Mouse (Mus musculus) embryonic facial prominence, embryonic 12.5 days (tissue): Measurements from ENCODE around the gene Ap3d1. TPM values are rescaled to one million over a fixed set of nuclear protein-coding genes. Genes with fewer than 3 reads are reported as not detected.

Experiments
- ATAC-seq: fragments of 200-750 bp; cut with Nextera tagmentation; 2 replicates; pipeline ENCODE4 v1.8.0; 2017; ENCODE audit not compliant: insufficient number of reproducible peaks, insufficient read depth, low FRiP score, low TSS enrichment
- H3K27ac ChIP-seq: fragments of 300-500 bp; sonication (generic); 2 replicates; pipeline ENCODE4 v1.5.1; 2016; ENCODE audit warnings: mild to moderate bottlenecking
- H3K27me3 ChIP-seq: fragments of 300-500 bp; sonication (generic); 2 replicates; pipeline ENCODE4 v1.6.1; 2016; ENCODE audit warnings: mild to moderate bottlenecking, moderate library complexity
- H3K36me3 ChIP-seq: fragments of 300-500 bp; sonication (generic); 2 replicates; pipeline ENCODE4 v1.6.1; 2016; ENCODE audit warnings: mild to moderate bottlenecking
- H3K4me1 ChIP-seq: fragments of 300-500 bp; sonication (generic); 2 replicates; pipeline ENCODE4 v1.6.1; 2016
- H3K4me2 ChIP-seq: fragments of 300-500 bp; sonication (generic); replicated peaks from 2 replicates; pipeline ENCODE4 v1.6.1; 2016; ENCODE audit warnings: mild to moderate bottlenecking, moderate library complexity
- H3K4me3 ChIP-seq: fragments of 300-500 bp; sonication (generic); 2 replicates; pipeline ENCODE4 v1.5.1; 2016; ENCODE audit warnings: mild to moderate bottlenecking
- H3K9ac ChIP-seq: fragments of 300-500 bp; sonication (generic); 2 replicates; pipeline ENCODE4 v1.6.1; 2016; ENCODE audit warnings: mild to moderate bottlenecking, moderate library complexity
- H3K9me3 ChIP-seq: fragments of 300-500 bp; sonication (generic); 2 replicates; pipeline ENCODE4 v1.6.1; 2016; ENCODE audit warnings: mild to moderate bottlenecking, moderate library complexity
- WGBS: fragments of 180-500 bp; shearing (Covaris S2); methylation state at CpG from one replicate; pipeline ENCODE4 v1.1.7; 2016; 5-methylcytosine and 5-hydroxymethylcytosine counted together
- polyA plus RNA-seq: library from polyadenylated mRNA; unstranded; fragments of >200 nt; fragmentation: Nextera tagmentation; extraction: Ambion mirVana; gene quantifications from 2 replicates; pipeline ENCODE4 v1.2.1, GENCODE M21; 2016

Ap3d1 gene
- polyA plus RNA-seq, 1 experiment from 2014 or later, result 84.7 TPM

DNA sequence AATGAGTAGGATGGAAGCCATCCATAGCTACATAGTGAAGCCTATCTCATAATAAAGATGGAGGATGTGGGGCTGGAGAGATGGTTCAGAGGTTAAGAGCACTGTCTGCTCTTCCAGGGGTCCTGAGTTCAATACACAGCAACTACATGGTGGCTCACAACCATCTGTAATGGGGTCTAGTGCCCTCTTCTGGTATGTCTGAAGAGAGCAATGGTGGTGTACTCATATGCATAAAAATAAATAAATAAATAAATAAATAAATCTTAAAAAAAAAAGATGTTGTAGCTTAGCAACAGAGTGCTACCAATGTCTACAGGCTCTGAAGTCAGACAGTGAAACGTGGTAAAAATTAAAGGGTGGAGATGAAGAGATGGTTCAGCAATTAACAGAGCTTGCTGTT lies 3.4 kb downstream of the Ap3d1 start:
- Histone ChIP-seq H3K27me3 (no peaks in the 10 kb centered on the region), H3K9me3 (no peaks in the 10 kb centered on the region), H3K4me2 (no peak overlapping the region), H3K4me3 (no peak overlapping the region), H3K36me3 (peaks cover 12% of the 10 kb centered on the region), H3K9ac (no peak overlapping the region), H3K27ac (no peak overlapping the region), H3K4me1 (peaks cover 19% of the 10 kb centered on the region)
- ATAC-seq, result no peak
- WGBS, result 63% methylated on average over 1 of the region's 1 CpGs

GRCm38 (mm10) chr10:80736731-80737130 lies 5.3 kb downstream of the Ap3d1 start:
- H3K4me3 ChIP-seq, result no peak overlapping the region
- H3K9me3 ChIP-seq, result no peaks in the 10 kb centered on the region
- H3K27me3 ChIP-seq, result no peaks in the 10 kb centered on the region
- ATAC-seq, result no peak
- no peak overlapping the region for H3K27ac ChIP-seq
- H3K9ac ChIP-seq, result no peak overlapping the region
- H3K4me1 ChIP-seq, result peaks cover 15% of the 10 kb centered on the region
- peaks cover 26% of the 10 kb centered on the region for H3K36me3 ChIP-seq
- no peak overlapping the region for H3K4me2 ChIP-seq
- 78% methylated on average over 5 of the region's 5 CpGs for WGBS

- H3K9me3 ChIP-seq, result no peaks in the 10 kb centered on the region
- H3K27ac ChIP-seq, result no peak overlapping the region
- no peak for ATAC-seq
- H3K36me3 ChIP-seq, result peaks cover 64% of the 10 kb centered on the region
- H3K27me3 ChIP-seq, result no peaks in the 10 kb centered on the region
- WGBS, result 93% methylated on average over 6 of the region's 6 CpGs
- no peaks in the 10 kb centered on the region; the same call in 1 of the 2 replicates for H3K4me1 ChIP-seq
- no peak overlapping the region for H3K4me3 ChIP-seq
- no peak overlapping the region for H3K9ac ChIP-seq
- no peak overlapping the region for H3K4me2 ChIP-seq
These were observed 9.4 kb downstream of the Ap3d1 start for GRCm38 (mm10) chr10:80732611-80733101.

DNA sequence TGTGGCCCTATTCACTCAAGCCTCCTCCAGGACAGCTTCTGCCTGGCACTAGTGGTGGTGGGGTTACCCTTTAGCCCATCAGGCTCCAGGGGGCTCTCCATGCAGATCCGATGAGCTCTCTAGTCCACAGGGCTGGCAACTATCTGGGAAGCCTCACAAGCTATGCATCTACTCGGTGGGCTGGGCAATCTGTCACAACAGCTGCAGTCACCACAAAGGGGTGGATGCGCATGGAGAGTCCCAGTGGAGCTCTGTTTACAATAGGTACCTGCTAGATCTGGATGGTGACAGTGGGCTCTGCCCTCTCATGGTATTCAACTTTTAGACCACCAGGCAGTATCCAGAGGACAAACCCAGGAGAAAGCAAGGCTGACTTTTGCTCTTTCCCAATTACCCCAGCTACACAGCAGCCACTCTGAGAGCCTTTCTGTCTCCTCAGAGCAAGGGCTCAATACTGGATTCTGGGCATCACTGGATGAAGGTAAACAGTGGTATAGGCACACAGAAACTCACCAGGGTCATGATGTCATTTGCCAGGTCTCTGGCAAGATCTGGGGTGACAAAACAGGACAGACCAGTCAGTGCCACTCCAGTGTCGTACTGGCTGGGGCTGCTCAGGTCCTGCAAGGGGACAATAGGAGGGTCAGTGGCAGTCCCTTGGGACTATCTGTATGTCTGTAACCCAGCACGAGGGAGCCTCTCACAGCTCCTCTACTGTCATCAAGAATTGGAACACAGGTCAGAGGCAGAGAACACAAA lies 14.5 kb downstream of the Ap3d1 start:
- WGBS, result 87% methylated on average over 5 of the region's 5 CpGs
- no peak overlapping the region for H3K27ac ChIP-seq
- H3K36me3 ChIP-seq, result peaks cover 89% of the 10 kb centered on the region
- no peaks in the 10 kb centered on the region for H3K27me3 ChIP-seq
- H3K4me2 ChIP-seq, result no peak overlapping the region
- H3K9ac ChIP-seq, result no peak overlapping the region
- no peaks in the 10 kb centered on the region for H3K4me1 ChIP-seq
- ATAC-seq, result no peak
- H3K4me3 ChIP-seq, result no peak overlapping the region
- no peaks in the 10 kb centered on the region for H3K9me3 ChIP-seq

- Histone ChIP-seq H3K4me2 (no peak overlapping the region), H3K9me3 (no peaks in the 10 kb centered on the region), H3K27me3 (no peaks in the 10 kb centered on the region), H3K4me3 (no peak overlapping the region), H3K9ac (no peak overlapping the region), H3K27ac (no peak overlapping the region), H3K36me3 (peaks cover 98% of the 10 kb centered on the region), H3K4me1 (no peaks in the 10 kb centered on the region)
- ATAC-seq, result no peak
- WGBS, result 85% methylated on average over 1 of the region's 1 CpGs
These were observed 24.8 kb downstream of the Ap3d1 start for GRCm38 (mm10) chr10:80717281-80717680.

DNA sequence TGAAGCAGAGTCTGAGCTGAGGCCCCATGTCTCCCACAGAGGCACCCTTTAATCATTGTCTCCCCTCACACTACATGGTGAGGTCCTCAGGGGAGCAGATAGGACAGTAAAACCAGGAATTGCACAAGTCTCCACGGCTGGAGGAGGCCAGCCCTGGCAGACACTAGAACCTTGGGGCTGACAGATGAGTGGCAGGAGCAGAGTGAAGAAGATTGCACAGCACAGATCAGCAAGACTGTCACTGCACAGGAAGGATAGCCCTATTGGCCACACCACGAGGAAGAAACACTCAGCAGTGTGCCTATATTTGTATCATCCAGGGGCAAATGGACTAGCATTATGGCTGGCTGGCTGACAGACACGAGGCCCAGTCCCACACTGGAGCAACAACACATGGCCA lies 31.2 kb downstream of the Ap3d1 start:
- Histone ChIP-seq H3K4me3 (no peak overlapping the region), H3K9me3 (no peaks in the 10 kb centered on the region), H3K27ac (no peak overlapping the region), H3K4me1 (no peaks in the 10 kb centered on the region), H3K36me3 (peaks cover 100% of the 10 kb centered on the region), H3K4me2 (no peak overlapping the region), H3K27me3 (no peaks in the 10 kb centered on the region), H3K9ac (no peak overlapping the region)
- no peak for ATAC-seq
- 89% methylated on average over 3 of the region's 3 CpGs for WGBS

- WGBS, result 58% methylated on average over 3 of the region's 3 CpGs
- Histone ChIP-seq H3K27ac (no peak overlapping the region), H3K4me1 (peaks cover 18% of the 10 kb centered on the region), H3K36me3 (peaks cover 49% of the 10 kb centered on the region), H3K4me2 (no peak overlapping the region), H3K4me3 (no peak overlapping the region), H3K9ac (no peak overlapping the region), H3K27me3 (no peaks in the 10 kb centered on the region), H3K9me3 (no peaks in the 10 kb centered on the region)
- ATAC-seq, result no peak
These were observed 36.6 kb downstream of the Ap3d1 start for GRCm38 (mm10) chr10:80705479-80705878.

DNA sequence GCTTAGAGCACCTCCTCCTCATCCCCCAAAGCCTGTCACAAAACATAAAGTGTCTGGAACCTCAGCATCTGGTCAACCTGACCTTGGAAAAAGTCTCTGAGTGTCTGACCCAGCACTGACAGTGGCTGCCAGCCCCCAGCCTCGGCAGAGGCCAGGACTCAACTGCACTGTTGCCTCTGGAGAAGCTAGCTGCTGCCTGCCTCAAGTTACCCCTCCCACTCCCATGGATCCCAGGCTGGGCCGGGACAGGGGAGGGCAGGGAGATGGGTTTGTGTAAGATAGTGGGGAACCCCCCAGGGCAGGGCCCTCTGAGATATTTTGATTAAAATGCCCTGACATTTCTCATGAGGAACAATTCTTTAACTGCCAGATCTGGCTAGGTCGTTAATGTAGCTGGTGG lies 37.0 kb downstream of the Ap3d1 start:
- Histone ChIP-seq H3K36me3 (peaks cover 45% of the 10 kb centered on the region), H3K27me3 (no peaks in the 10 kb centered on the region), H3K4me3 (no peak overlapping the region), H3K4me1 (peaks cover 21% of the 10 kb centered on the region), H3K4me2 (no peak overlapping the region), H3K9ac (no peak overlapping the region), H3K27ac (no peak overlapping the region), H3K9me3 (no peaks in the 10 kb centered on the region)
- no peak for ATAC-seq
- WGBS, result 56% methylated on average over 3 of the region's 3 CpGs

DNA sequence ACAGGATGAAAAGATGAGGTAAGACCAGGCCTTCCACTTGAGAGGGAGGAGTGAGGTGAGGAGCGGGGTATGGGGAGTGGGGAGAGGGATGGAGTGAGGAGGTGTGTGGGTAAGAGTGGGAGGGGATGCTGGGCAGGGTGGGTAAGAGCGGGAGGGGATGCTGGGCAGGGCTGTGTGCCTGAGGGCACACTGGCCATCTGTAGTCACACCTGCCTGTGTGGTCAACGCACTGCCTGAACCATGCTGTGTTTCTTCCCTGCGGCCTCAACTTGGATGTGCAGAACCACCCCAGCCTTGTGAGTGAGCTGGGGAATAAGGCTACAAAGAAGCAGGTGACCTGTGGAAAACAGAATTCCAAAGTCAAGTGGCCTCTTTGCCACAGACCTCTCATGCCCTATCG lies 37.6 kb downstream of the Ap3d1 start:
- Histone ChIP-seq H3K4me3 (0 out of 2 replicates have a peak overlapping the region, but pooled peaks have one; percentile 14), H3K27ac (no peak overlapping the region), H3K27me3 (no peaks in the 10 kb centered on the region), H3K4me2 (no peak overlapping the region), H3K4me1 (peaks cover 25% of the 10 kb centered on the region), H3K36me3 (peaks cover 39% of the 10 kb centered on the region), H3K9me3 (no peaks in the 10 kb centered on the region), H3K9ac (no peak overlapping the region)
- 77% methylated on average over 5 of the region's 5 CpGs for WGBS
- ATAC-seq, result no peak

- H3K4me3 ChIP-seq, result peak overlapping the region; percentile 64
- H3K9me3 ChIP-seq, result no peaks in the 10 kb centered on the region
- H3K9ac ChIP-seq, result peak overlapping the region; percentile 55
- no peak for ATAC-seq
- no peaks in the 10 kb centered on the region for H3K27me3 ChIP-seq
- H3K4me1 ChIP-seq, result peaks cover 25% of the 10 kb centered on the region
- H3K4me2 ChIP-seq, result peak overlapping the region; percentile 68
- H3K27ac ChIP-seq, result no peak overlapping the region
- whole genome bisulfite sequencing, result 82% methylated on average over 5 of the region's 5 CpGs
- H3K36me3 ChIP-seq, result peaks cover 34% of the 10 kb centered on the region
These were observed 38.4 kb downstream of the Ap3d1 start for GRCm38 (mm10) chr10:80703643-80704042.

- no peaks in the 10 kb centered on the region for H3K9me3 ChIP-seq
- peaks cover 25% of the 10 kb centered on the region for H3K4me1 ChIP-seq
- 2% methylated on average over 47 of the region's 47 CpGs for WGBS
- H3K4me3 ChIP-seq, result peak overlapping the region; percentile 64
- H3K4me2 ChIP-seq, result peak overlapping the region; percentile 68
- no peaks in the 10 kb centered on the region for H3K27me3 ChIP-seq
- H3K36me3 ChIP-seq, result peaks cover 25% of the 10 kb centered on the region
- H3K9ac ChIP-seq, result peak overlapping the region; percentile 55
- ATAC-seq, result peak; percentile 88
- H3K27ac ChIP-seq, result peak overlapping the region; percentile 82
These were observed 39.3 kb downstream of the Ap3d1 start for GRCm38 (mm10) chr10:80702536-80703390.
